Mouse (Mus musculus): ENCODE measurements at regions not wholly inside any gene's neighbourhood (a gene's known extent, or its start where the extent isn't known, plus 50 kb on each side); places are given as distances from the start of the nearest gene placed in this dataset.
A peak's percentile ranks its signal among the peaks of the same experiment; 100 is the strongest.

DNA sequence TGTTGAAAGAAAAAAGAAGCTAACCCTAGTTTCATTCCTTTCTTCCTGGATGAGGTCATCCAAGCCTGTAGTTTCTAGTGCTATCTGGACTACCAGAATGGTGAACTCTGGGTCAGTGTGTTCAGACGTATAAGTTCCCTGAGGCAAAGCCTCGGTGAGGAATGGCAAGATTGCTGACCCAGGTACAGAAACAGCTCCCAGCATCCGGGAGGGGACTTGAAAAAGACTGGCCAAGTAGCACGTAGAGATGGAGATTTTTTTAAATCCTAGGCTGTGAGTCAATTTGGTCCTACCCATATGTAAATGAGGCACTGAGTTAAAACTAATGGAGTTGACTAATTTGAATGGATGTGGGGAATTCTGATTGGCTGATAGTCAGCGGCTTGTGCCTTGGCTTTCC is 55.0 kb upstream of the Gm11084 start:
- Histone ChIP-seq H3K4me3 (ENCODE audit: low read depth, low read length) (no peak overlapping the region), H3K36me3 (ENCODE audit: control insufficient read depth, insufficient read depth, low read length) (no peaks in the 10 kb centered on the region), H3K4me2 (replicated peaks; ENCODE audit: low read depth, low read length) (no peak overlapping the region), H3K27me3 (ENCODE audit: control insufficient read depth, insufficient read depth, low read length) (no peaks in the 10 kb centered on the region), H3K9me3 (ENCODE audit: control insufficient read depth, low read depth, low read length) (no peaks in the 10 kb centered on the region), H3K27ac (ENCODE audit: low read length) (no peak overlapping the region), H3K9ac (replicated peaks; ENCODE audit: low read depth, low read length) (no peak overlapping the region), H3K4me1 (ENCODE audit: control insufficient read depth, insufficient read depth, low read length) (peaks cover 3% of the 10 kb centered on the region; the same call in 1 of the 2 replicates)
- 48% methylated on average over 5 of the region's 5 CpGs for WGBS
- ATAC-seq (ENCODE audit: insufficient number of reproducible peaks, insufficient read depth, low FRiP score, low read depth) = no peak

DNA sequence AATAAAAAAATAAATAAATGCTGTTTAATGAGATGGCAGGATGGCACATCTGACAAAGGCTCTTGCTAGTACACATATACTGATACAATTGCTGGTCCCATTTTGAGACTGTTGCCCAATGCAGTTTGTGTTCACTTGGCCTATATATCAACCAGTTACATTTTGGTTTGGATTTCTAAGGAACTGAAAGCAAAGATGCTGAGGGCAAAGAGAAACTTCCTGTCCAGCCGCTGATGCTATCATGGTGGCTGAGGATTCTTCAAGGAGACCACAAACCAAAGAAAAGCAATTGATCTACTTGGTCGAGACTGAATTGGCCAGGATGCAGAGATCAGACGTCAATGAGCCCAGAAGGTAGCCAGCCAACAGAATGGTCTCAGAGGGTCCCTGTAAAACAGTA is 53.5 kb upstream of the Gm11084 start:
- H3K27me3 ChIP-seq (ENCODE audit: control insufficient read depth, insufficient read depth, low read length) = no peaks in the 10 kb centered on the region
- H3K9me3 ChIP-seq (ENCODE audit: control insufficient read depth, low read depth, low read length) = no peaks in the 10 kb centered on the region
- WGBS = 76% methylated on average over 3 of the region's 3 CpGs
- H3K4me3 ChIP-seq (ENCODE audit: low read depth, low read length) = no peak overlapping the region
- H3K4me2 ChIP-seq (replicated peaks; ENCODE audit: low read depth, low read length) = no peak overlapping the region
- no peak overlapping the region for H3K9ac ChIP-seq (replicated peaks; ENCODE audit: low read depth, low read length)
- H3K27ac ChIP-seq (ENCODE audit: low read length) = no peak overlapping the region
- ATAC-seq (ENCODE audit: insufficient number of reproducible peaks, insufficient read depth, low FRiP score, low read depth) = no peak
- H3K4me1 ChIP-seq (ENCODE audit: control insufficient read depth, insufficient read depth, low read length) = peaks cover 3% of the 10 kb centered on the region; the same call in 1 of the 2 replicates
- H3K36me3 ChIP-seq (ENCODE audit: control insufficient read depth, insufficient read depth, low read length) = no peaks in the 10 kb centered on the region

- no peaks in the 10 kb centered on the region for H3K9me3 ChIP-seq (ENCODE audit: control insufficient read depth, low read depth, low read length)
- H3K4me2 ChIP-seq (replicated peaks; ENCODE audit: low read depth, low read length) = no peak overlapping the region
- no peak overlapping the region for H3K4me3 ChIP-seq (ENCODE audit: low read depth, low read length)
- no peak overlapping the region for H3K9ac ChIP-seq (replicated peaks; ENCODE audit: low read depth, low read length)
- H3K4me1 ChIP-seq (ENCODE audit: control insufficient read depth, insufficient read depth, low read length) = peaks cover 3% of the 10 kb centered on the region; the same call in 1 of the 2 replicates
- H3K27ac ChIP-seq (ENCODE audit: low read length) = no peak overlapping the region
- no peaks in the 10 kb centered on the region for H3K27me3 ChIP-seq (ENCODE audit: control insufficient read depth, insufficient read depth, low read length)
- WGBS = 55% methylated on average over 2 of the region's 2 CpGs
- no peaks in the 10 kb centered on the region for H3K36me3 ChIP-seq (ENCODE audit: control insufficient read depth, insufficient read depth, low read length)
- ATAC-seq (ENCODE audit: insufficient number of reproducible peaks, insufficient read depth, low FRiP score, low read depth) = no peak
These were observed 52.8 kb upstream of the Gm11084 start for GRCm38 (mm10) chr2:73039300-73039699.

DNA sequence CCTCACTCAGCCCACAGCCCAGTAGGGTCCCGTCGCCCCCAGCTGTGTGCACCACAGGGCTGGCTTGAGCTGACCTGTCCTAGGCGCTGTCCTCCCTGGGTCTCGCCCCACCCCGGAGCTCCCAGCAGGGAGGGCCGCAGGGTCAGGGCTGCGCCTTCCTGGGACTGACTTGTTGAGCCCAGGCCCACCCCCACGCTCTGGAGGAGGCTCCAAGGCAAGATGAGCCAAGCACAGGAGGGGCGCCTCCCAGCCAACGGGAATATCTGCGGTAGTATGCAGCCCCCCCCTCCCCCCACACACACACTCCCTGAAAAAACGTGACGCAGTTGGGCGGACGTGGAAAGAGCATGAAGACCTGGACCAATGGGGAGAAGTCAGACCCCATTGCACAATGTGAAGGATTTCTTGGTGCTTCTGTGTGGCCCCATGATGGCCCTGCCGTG is 51.8 kb upstream of the Gm11084 start:
- WGBS = 13% methylated on average over 16 of the region's 16 CpGs
- peak; percentile 81; the same call in 1 of the 2 replicates for ATAC-seq (ENCODE audit: insufficient number of reproducible peaks, insufficient read depth, low FRiP score, low read depth)
- Histone ChIP-seq H3K4me3 (ENCODE audit: low read depth, low read length) (0 out of 2 replicates have a peak overlapping the region, but pooled peaks have one; percentile 1), H3K9me3 (ENCODE audit: control insufficient read depth, low read depth, low read length) (no peaks in the 10 kb centered on the region), H3K27ac (ENCODE audit: low read length) (no peak overlapping the region; the same call in 1 of the 2 replicates), H3K27me3 (ENCODE audit: control insufficient read depth, insufficient read depth, low read length) (no peaks in the 10 kb centered on the region), H3K4me2 (replicated peaks; ENCODE audit: low read depth, low read length) (peak overlapping the region; percentile 28), H3K4me1 (ENCODE audit: control insufficient read depth, insufficient read depth, low read length) (peaks cover 3% of the 10 kb centered on the region; the same call in 1 of the 2 replicates), H3K9ac (replicated peaks; ENCODE audit: low read depth, low read length) (no peak overlapping the region), H3K36me3 (ENCODE audit: control insufficient read depth, insufficient read depth, low read length) (no peaks in the 10 kb centered on the region)

DNA sequence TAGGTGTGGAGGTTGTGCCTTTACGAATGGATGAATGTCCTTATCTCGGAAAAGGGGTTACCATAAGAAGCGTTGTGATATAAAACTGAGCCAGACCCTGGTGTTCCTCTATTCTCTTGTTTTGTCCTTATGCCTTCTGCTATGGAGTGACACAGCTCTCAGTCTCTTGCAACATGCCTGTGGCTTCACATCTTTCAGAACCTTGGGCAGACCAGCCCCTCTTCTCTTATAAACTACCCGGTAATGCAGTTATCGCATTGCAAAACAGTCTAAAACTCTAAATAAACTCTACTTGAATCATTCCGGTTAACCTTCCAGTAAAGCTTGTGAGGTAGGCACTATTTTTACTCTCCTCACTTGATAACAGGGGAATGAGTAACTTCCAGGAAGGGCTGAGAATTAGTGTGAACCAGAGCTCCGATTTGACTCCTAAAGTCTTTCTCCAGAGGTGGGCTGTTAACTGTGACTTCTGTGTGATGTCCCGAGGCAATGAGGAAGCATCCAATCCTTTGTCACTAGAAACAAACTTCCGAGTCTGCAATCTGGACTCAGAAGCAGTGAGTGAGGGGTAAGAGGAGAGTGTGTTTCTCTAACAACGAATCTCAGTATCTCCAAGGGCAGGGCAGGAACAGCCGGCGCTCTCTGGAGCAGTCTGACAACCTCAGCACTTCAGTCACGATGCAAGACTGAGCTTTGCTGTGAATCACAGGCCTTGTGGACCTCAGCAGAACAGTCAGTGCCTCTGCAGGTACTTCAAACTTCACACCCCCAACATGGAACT is 50.9 kb upstream of the Gm11084 start:
- 52% methylated on average over 13 of the region's 13 CpGs for WGBS
- no peak overlapping the region for H3K9ac ChIP-seq (replicated peaks; ENCODE audit: low read depth, low read length)
- no peaks in the 10 kb centered on the region for H3K36me3 ChIP-seq (ENCODE audit: control insufficient read depth, insufficient read depth, low read length)
- H3K4me1 ChIP-seq (ENCODE audit: control insufficient read depth, insufficient read depth, low read length) = peaks cover 3% of the 10 kb centered on the region; the same call in 1 of the 2 replicates
- no peak overlapping the region; the same call in 1 of the 2 replicates for H3K4me2 ChIP-seq (replicated peaks; ENCODE audit: low read depth, low read length)
- peak overlapping the region; percentile 33; the same call in 1 of the 2 replicates for H3K27ac ChIP-seq (ENCODE audit: low read length)
- H3K9me3 ChIP-seq (ENCODE audit: control insufficient read depth, low read depth, low read length) = no peaks in the 10 kb centered on the region
- no peak overlapping the region for H3K4me3 ChIP-seq (ENCODE audit: low read depth, low read length)
- ATAC-seq (ENCODE audit: insufficient number of reproducible peaks, insufficient read depth, low FRiP score, low read depth) = no peak
- no peaks in the 10 kb centered on the region for H3K27me3 ChIP-seq (ENCODE audit: control insufficient read depth, insufficient read depth, low read length)

Measured in stomach, embryonic 14.5 days (tissue).